Mouse (Mus musculus): ENCODE data around the gene Olfr1175-ps.

Gene Olfr1175-ps

GRCm38 (mm10) chr2:88327115-88327514 lies at the start of gene Olfr1175-ps:
TSS of gene Olfr1175-ps (minus strand) at chr2:88327215.
- in situ Hi-C loops (cut with MboI), result no loop called here

DNA sequence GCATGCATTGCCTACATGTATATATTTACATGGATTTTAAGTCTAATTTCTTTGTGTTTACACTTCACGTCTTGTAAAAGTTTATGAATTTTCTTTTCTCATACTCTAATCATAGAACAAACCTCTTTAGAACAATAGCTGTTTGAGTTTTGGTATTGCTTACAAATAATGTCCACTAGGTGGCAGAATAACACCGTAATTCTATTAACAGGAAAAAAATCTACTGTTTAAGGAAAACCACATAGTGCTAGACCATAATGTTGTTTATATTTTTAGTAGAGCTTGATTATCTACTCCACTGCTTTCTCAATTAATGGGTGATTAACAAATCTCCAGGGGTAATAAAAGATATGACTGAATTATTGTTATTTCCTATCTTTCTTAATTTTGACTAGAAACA lies 29.3 kb upstream of the Olfr1175-ps start:
- in situ Hi-C loops (cut with MboI), result no loop called here

- in situ Hi-C loops (cut with MboI), result no loop called here
Measured at GRCm38 (mm10) chr2:88346392-88346791, 19.4 kb upstream of the Olfr1175-ps start, which contains the start of gene Olfr1177-ps. TSS of gene Olfr1177-ps (minus strand) at chr2:88346492.

- in situ Hi-C loops (cut with MboI), result no loop called here
Measured at GRCm38 (mm10) chr2:88336421-88336820, 9.4 kb upstream of the Olfr1175-ps start, which contains the start of gene Olfr1176. TSS of gene Olfr1176 (plus strand) at chr2:88336721.

GRCm38 (mm10) chr2:88315035-88315434 lies 12.0 kb downstream of the Olfr1175-ps start, which contains the start of gene Olfr1174-ps:
TSS of gene Olfr1174-ps (minus strand) at chr2:88315135.
- in situ Hi-C loops (cut with MboI), result no loop called here

GRCm38 (mm10) chr2:88279775-88280174 lies 47.2 kb downstream of the Olfr1175-ps start, which contains the start of gene Olfr1173:
TSS of gene Olfr1173 (minus strand) at chr2:88279875.
- in situ Hi-C loops (cut with MboI), result no loop called here
